Mouse (Mus musculus) forebrain, embryonic 10.5 days (tissue): ENCODE measurements around the gene Coq8a. TPM values are rescaled to one million over a fixed set of nuclear protein-coding genes. Genes with fewer than 3 reads are reported as not detected.

ENCODE experiments used
- DNase-seq: peaks from one replicate; pipeline ENCODE4 v3.0.0-alpha.2; 2017; ENCODE audit warnings: low spot score; ENCODE audit errors: extremely low spot score
- H3K27ac ChIP-seq: fragments of 300-500 bp; sonication (generic); 2 replicates; pipeline ENCODE4 v1.5.1; 2016; ENCODE audit warnings: mild to moderate bottlenecking
- H3K27me3 ChIP-seq: fragments of 300-500 bp; sonication (generic); 2 replicates; pipeline ENCODE4 v1.6.1; 2016; ENCODE audit warnings: mild to moderate bottlenecking; ENCODE audit not compliant: poor library complexity, severe bottlenecking
- H3K36me3 ChIP-seq: fragments of 300-500 bp; sonication (generic); replicated peaks from 2 replicates; pipeline ENCODE4 v1.6.1; 2016; ENCODE audit warnings: mild to moderate bottlenecking, moderate library complexity
- H3K4me1 ChIP-seq: fragments of 300-500 bp; sonication (generic); 2 replicates; pipeline ENCODE4 v1.6.1; 2016
- H3K4me3 ChIP-seq: fragments of 300-500 bp; sonication (generic); 2 replicates; pipeline ENCODE4 v1.5.1; 2016; ENCODE audit warnings: mild to moderate bottlenecking, moderate library complexity
- H3K9me3 ChIP-seq: fragments of 300-500 bp; sonication (generic); 2 replicates; pipeline ENCODE4 v1.6.1; 2016; ENCODE audit warnings: mild to moderate bottlenecking, moderate library complexity
- WGBS: fragments of 180-500 bp; shearing (Covaris S2); methylation state at CpG from one replicate; pipeline ENCODE4 v1.1.7; 2016; 5-methylcytosine and 5-hydroxymethylcytosine counted together
- polyA plus RNA-seq: library from polyadenylated mRNA; unstranded; fragments of >200 nt; fragmentation: Nextera tagmentation; extraction: Ambion mirVana; gene quantifications from 2 replicates; pipeline ENCODE4 v1.2.1, GENCODE M21; 2016

Gene Coq8a
- polyA plus RNA-seq, 1 experiment from 2014 or later: 1.1 TPM

- no peak overlapping the region for H3K4me3 ChIP-seq
- 94% methylated on average over 19 of the region's 19 CpGs for WGBS
- no peak for DNase-seq
- H3K9me3 ChIP-seq: no peaks in the 10 kb centered on the region
- peaks cover 13% of the 10 kb centered on the region for H3K4me1 ChIP-seq
- H3K27ac ChIP-seq: no peak overlapping the region
- no peaks in the 10 kb centered on the region for H3K27me3 ChIP-seq
- H3K36me3 ChIP-seq: no peaks in the 10 kb centered on the region
Measured at GRCm38 (mm10) chr1:180220791-180221542, 21.6 kb upstream of the Coq8a start.

DNA sequence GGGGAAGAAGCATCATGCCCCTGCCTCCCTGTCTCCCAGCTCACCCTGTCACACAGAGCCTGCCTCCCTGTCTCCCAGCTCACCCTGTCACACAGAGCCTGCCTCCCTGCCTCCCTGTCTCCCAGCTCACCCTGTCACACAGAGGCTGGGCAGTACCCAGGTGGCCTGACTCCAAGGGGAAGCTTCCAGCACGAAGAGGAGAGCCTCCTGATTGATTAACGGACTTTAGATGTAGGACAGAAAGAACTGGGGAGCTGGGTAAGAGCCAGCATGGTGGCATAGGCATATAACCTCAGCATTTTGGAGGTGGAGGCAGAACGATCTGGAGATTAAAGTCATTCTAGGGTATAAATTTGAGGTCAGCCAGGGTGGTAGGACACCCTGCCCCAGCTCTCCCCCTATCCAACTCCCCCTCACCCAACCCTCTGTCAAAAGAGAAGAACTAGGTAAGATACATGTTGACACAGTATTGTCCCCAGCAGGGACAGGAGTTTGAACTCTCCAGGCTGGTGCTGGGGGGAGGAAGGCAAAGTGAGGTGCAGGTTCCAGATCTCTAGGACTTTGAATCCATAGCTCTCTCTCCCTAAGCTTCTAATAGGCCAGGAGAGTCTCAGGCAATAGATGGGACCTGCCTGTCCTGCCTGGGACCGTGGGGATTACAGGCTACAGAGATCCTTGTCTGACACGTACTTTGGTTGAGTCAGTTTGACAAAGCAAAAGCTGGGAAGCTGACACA lies 17.3 kb upstream of the Coq8a start:
- Histone ChIP-seq H3K9me3 (no peaks in the 10 kb centered on the region), H3K4me1 (0 out of 2 replicates have a peak, but pooled peaks cover 9% of the 10 kb centered on the region), H3K4me3 (no peak overlapping the region), H3K27ac (no peak overlapping the region), H3K27me3 (no peaks in the 10 kb centered on the region), H3K36me3 (no peaks in the 10 kb centered on the region)
- 68% methylated on average over 5 of the region's 5 CpGs for WGBS
- no peak for DNase-seq

DNA sequence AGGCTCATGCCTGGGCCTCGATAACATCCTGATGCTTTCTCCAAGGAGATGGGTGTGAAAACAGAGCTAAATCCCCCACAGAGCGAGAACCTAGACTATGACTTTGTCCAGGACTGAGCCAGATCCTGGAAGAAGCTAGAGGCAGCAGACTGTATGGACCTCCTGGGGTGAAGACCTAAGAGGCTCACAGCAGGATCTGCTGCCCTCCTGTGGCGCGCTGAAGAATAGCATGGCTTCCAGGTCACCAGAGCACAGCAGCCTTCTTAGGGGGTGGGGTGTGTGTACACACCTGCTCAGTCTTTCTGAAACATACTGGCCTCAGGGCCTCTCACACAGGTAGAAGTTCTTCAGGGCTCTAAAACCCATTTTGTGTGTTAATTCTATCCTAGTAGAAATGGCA lies 15.6 kb upstream of the Coq8a start:
- Histone ChIP-seq H3K36me3 (no peaks in the 10 kb centered on the region), H3K4me3 (no peak overlapping the region), H3K27me3 (no peaks in the 10 kb centered on the region), H3K4me1 (0 out of 2 replicates have a peak, but pooled peaks cover 9% of the 10 kb centered on the region), H3K9me3 (no peaks in the 10 kb centered on the region), H3K27ac (no peak overlapping the region)
- peak; percentile 64 for DNase-seq
- WGBS: 27% methylated on average over 4 of the region's 4 CpGs

DNA sequence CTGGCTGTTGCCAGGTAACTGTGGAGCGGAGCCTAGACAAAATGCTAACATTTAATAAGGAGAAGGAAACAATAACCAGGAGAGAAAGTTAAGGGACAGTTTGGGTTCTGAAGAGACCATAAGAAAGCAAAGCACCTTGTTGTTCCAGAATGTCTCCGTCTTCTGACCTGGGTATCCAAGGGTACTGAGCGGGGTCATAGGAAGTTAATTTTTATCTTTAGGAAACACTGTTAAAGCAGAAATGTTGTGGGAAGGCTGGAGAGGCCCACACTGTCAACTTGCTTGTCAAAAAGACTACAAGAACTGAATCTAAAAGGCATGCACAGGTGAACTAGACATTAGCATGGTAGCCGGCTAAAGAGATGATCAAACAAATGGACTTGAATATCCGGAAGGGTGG lies 13.5 kb upstream of the Coq8a start:
- no peaks in the 10 kb centered on the region for H3K27me3 ChIP-seq

DNA sequence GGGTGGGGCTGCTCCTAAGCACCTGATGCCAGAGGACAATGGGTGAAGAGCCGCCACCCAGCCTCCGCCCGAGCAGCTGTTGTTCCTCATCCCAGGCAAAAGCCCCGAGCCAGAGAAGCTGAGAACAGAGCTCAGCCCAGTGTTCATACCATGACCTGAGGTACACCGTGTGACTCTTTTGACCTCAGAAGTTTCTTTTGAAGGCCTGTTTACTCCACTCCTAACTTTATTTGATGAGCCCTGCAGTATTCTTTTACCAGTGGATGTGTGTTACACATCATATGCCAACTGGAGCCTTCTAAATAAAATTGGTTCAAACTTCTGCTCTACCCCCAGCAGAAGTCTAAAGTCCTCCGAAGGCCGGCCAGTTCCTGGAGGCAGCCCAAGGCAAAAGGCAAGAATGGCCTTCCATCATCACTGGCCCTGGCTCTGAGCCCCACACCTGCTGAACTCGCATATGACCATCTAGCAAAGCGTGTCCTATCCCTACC lies 11.4 kb upstream of the Coq8a start:
- no peaks in the 10 kb centered on the region for H3K9me3 ChIP-seq
- H3K4me1 ChIP-seq: 0 out of 2 replicates have a peak, but pooled peaks cover 5% of the 10 kb centered on the region
- 84% methylated on average over 9 of the region's 9 CpGs for WGBS
- no peaks in the 10 kb centered on the region for H3K27me3 ChIP-seq
- no peak for DNase-seq
- no peak overlapping the region for H3K4me3 ChIP-seq
- no peaks in the 10 kb centered on the region for H3K36me3 ChIP-seq
- H3K27ac ChIP-seq: no peak overlapping the region

More for the DNA sequence above, 13.5 kb upstream of the Coq8a start:
- Histone ChIP-seq H3K27ac (no peak overlapping the region), H3K36me3 (no peaks in the 10 kb centered on the region), H3K4me3 (no peak overlapping the region), H3K9me3 (no peaks in the 10 kb centered on the region), H3K4me1 (0 out of 2 replicates have a peak, but pooled peaks cover 5% of the 10 kb centered on the region)
- 92% methylated on average over 5 of the region's 5 CpGs for WGBS
- no peak for DNase-seq

- no peak overlapping the region for H3K4me3 ChIP-seq
- H3K9me3 ChIP-seq: no peaks in the 10 kb centered on the region
- no peak for DNase-seq
- no peaks in the 10 kb centered on the region for H3K36me3 ChIP-seq
- H3K4me1 ChIP-seq: 0 out of 2 replicates have a peak, but pooled peaks cover 4% of the 10 kb centered on the region
- WGBS: 86% methylated on average over 4 of the region's 4 CpGs
- H3K27ac ChIP-seq: no peak overlapping the region
- H3K27me3 ChIP-seq: no peaks in the 10 kb centered on the region
Measured at GRCm38 (mm10) chr1:180210031-180210432, 10.6 kb upstream of the Coq8a start.

DNA sequence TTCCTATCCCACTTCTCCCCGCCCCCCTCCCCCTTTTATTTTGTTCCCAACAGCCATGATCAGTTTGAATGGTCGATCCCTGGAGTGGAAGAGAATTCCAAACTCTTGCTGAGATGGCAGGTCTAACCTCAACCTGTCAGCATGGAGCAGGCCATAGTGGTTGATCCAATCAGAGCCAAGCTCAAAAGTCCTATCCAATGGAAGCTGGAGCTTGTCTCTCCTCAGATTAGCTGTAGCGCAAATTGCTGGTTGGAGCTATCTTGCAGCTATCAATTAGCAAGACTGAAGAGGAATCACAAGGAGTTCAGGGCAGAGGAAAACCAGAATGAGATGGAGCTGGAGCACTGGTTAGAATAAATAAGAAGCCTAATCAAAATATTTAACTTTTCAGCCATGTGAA lies 9.0 kb upstream of the Coq8a start:
- Histone ChIP-seq H3K4me1 (no peaks in the 10 kb centered on the region), H3K27ac (no peak overlapping the region), H3K27me3 (no peaks in the 10 kb centered on the region), H3K36me3 (no peaks in the 10 kb centered on the region), H3K9me3 (peaks cover 7% of the 10 kb centered on the region; the same call in 1 of the 2 replicates), H3K4me3 (no peak overlapping the region)
- DNase-seq: no peak
- WGBS: 87% methylated on average over 3 of the region's 3 CpGs

DNA sequence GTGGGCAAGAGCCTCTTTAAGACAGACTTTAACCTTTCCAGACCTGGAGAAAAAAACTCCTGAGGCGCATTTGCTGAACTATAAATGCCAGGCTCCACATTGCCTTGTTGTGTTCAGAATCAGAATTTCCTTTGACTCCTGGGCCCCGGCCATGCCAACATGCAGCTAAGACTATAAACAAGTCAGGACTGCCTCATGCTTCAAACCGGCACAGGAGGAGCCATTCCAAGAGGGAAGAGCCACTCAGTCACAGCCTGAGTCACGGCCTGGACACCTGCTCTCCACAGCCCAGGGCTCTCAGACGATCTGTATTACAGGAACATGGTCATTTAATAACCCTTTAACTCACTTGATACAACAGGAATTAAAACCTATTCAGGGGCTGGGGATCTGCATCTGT lies 1.3 kb upstream of the Coq8a start:
- Histone ChIP-seq H3K4me1 (peaks cover 9% of the 10 kb centered on the region), H3K36me3 (no peaks in the 10 kb centered on the region), H3K9me3 (peaks cover 7% of the 10 kb centered on the region; the same call in 1 of the 2 replicates), H3K4me3 (no peak overlapping the region), H3K27ac (no peak overlapping the region), H3K27me3 (no peaks in the 10 kb centered on the region)
- 77% methylated on average over 5 of the region's 5 CpGs for WGBS
- no peak for DNase-seq

- Histone ChIP-seq H3K36me3 (no peaks in the 10 kb centered on the region), H3K4me3 (no peak overlapping the region), H3K4me1 (peaks cover 19% of the 10 kb centered on the region), H3K9me3 (peaks cover 5% of the 10 kb centered on the region; the same call in 1 of the 2 replicates), H3K27ac (no peak overlapping the region), H3K27me3 (0 out of 2 replicates have a peak, but pooled peaks cover 4% of the 10 kb centered on the region)
- WGBS: 79% methylated on average over 4 of the region's 4 CpGs
- DNase-seq: no peak
Measured at GRCm38 (mm10) chr1:180199715-180200050, 281 bp upstream of the Coq8a start.

GRCm38 (mm10) chr1:180197956-180198355 lies 1.4 kb downstream of the Coq8a start:
- Histone ChIP-seq H3K27me3 (peaks cover 12% of the 10 kb centered on the region; the same call in 1 of the 2 replicates), H3K4me3 (no peak overlapping the region), H3K4me1 (peaks cover 19% of the 10 kb centered on the region), H3K27ac (no peak overlapping the region), H3K36me3 (no peaks in the 10 kb centered on the region), H3K9me3 (no peaks in the 10 kb centered on the region)
- 84% methylated on average over 3 of the region's 3 CpGs for WGBS
- no peak for DNase-seq

DNA sequence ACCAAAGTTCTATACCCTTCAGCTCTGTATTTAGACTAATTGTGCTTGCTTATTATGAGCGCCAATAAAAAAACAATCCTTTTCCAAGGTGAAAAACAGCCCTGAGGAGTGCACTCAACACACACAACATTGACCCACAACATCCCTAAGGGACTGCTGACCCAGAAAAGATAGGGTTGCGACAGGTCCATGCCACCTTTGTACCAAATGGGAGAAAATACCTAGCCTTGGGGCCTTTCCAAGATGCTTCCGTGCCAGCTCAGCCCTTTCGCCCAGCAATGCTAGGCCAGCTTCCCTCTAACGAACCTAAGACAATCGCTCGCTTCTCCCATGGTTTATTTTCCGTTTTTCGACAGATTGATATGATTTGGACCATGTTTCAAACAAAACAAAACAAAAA lies 2.9 kb downstream of the Coq8a start:
- Histone ChIP-seq H3K27ac (peak overlapping the region; percentile 63), H3K9me3 (no peaks in the 10 kb centered on the region), H3K4me3 (peak overlapping the region; percentile 69), H3K4me1 (peaks cover 19% of the 10 kb centered on the region), H3K27me3 (peaks cover 12% of the 10 kb centered on the region; the same call in 1 of the 2 replicates), H3K36me3 (no peaks in the 10 kb centered on the region)
- no peak for DNase-seq
- 94% methylated on average over 9 of the region's 9 CpGs for WGBS

DNA sequence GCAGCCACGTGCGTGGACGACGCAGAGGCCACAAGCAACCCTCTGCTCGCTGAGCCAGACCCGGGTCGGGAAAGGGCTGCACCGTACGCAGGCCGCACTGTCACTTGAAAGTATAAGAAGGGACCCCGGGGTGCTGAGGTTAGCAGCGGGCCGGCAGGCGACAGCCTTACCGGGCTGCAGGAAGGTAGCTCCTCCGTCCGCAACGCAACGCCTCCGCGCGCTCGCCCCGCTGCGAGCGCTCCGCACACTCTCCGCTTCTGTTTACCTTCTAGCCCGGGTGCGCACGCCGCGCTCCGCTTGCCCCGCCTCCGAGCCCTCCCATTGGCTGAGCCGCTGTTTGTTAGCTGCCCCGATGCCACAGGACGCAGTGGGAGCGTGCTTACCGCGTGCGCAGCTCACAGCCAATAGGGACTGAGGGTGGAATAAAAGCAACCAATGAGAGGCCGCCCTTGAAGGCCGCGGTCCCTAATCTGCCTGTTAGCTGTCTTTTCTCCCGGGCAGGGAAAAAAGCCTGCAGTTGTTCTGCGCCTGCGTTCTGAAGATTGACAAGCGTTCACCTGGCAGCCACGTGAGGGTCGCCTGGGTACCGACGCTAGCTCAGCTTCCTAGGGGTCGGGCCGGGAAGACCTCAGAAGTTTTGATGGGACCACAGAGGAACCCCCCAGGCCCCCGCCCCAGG lies 3.6 kb downstream of the Coq8a start:
- Histone ChIP-seq H3K9me3 (no peaks in the 10 kb centered on the region), H3K27me3 (peaks cover 12% of the 10 kb centered on the region; the same call in 1 of the 2 replicates), H3K27ac (peak overlapping the region; percentile 63), H3K4me1 (peaks cover 19% of the 10 kb centered on the region), H3K36me3 (no peaks in the 10 kb centered on the region), H3K4me3 (peak overlapping the region; percentile 69)
- DNase-seq: peak; percentile 97
- WGBS: 1% methylated on average over 57 of the region's 57 CpGs
